Mouse (Mus musculus): ENCODE results near the gene Lrrc4c. TPM values are rescaled to one million over a fixed set of nuclear protein-coding genes. Genes with fewer than 3 reads are reported as not detected.

Gene Lrrc4c
- total RNA-seq, 2 experiments from 2014 or later: 109 to 124 TPM

GRCm38 (mm10) chr2:97574921-97575320 lies 1257.0 kb downstream of the Lrrc4c start:
- no peak for DNase-seq (ENCODE audit: low spot score in 2 of 2)

DNA sequence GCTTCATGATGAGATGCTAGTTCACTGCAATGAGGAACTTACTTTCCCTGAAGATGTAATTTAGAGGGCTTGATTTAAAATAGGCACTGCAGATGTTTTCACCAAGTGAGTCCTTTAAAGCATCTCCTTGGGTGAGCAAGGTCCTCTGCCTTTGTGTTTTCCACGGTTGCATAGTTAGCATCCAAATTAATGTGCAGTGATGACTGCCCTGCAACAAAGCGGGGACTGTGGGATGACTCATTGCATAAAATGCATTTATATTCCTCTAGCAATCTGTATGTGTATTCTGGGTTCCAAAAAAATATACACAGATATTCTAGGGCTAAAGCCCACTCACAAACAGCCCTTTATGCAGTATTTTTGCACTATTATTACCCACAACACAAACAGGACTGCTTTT lies 1263.2 kb downstream of the Lrrc4c start:
- DNase-seq (ENCODE audit: low spot score in 2 of 2): no peak

GRCm38 (mm10) chr2:97586322-97586721 lies 1268.4 kb downstream of the Lrrc4c start:
- no peak for DNase-seq (ENCODE audit: low spot score in 2 of 2)

GRCm38 (mm10) chr2:97590563-97590962 lies 1272.6 kb downstream of the Lrrc4c start:
- no peak for DNase-seq (ENCODE audit: low spot score in 2 of 2)

DNA sequence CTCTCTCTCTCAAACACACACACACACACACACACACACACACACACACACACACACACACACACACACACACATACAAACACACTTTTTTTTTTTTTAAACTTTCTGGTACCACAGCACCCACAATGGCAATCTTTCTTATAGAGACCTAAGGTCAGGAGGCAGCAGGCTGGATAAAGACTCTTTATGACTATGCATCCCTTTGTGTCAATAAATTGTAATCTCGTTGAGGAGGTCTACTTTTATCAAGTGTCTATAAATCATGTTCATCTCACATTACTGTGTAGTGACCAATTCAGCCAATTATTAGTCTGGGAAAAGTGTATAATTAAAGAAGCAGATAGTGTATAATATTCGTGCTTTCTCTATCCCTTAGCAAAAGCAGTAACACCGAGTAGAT lies 1286.2 kb downstream of the Lrrc4c start:
- DNase-seq (ENCODE audit: low spot score in 2 of 2): no peak

GRCm38 (mm10) chr2:97604688-97605215 lies 1286.8 kb downstream of the Lrrc4c start:
- no peak for DNase-seq (ENCODE audit: low spot score in 2 of 2)

DNA sequence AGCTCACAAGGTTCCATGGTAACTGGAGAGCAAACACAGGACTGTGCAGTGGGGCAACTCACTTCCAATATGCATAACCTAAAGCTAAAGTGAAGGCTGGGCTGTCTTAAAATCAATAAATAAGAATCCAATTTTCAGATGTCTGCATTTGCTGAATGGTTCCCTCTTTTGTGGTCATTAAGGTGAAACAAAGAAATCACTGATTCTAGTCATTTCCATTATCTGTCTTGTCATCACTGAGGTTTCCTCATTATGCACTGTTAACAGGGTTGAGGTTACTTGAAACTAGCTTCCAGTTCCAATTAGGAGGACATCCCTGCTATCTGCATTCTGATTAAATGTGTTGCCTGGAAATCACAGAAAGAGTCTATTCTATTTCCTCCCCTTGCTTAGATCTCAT lies 1291.5 kb downstream of the Lrrc4c start:
- DNase-seq (ENCODE audit: low spot score in 2 of 2): no peak

DNA sequence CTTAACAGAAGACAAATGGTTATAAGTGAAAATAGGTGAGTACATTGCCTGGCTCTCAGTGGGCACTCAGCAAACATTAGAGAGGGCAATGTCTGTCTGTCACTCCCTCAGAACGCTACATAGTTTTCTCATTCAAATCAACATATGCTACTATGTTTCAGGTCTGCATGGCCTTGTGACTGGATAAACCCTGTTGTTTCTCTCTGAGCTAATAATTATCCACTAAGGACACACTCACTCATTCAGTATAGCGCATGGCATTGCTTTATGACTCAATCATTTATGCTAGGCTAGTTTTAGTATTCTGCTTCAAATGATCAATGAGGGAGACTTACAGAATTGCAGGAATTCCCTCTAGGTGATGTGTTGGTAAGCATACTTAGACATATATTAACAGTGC lies 1292.6 kb downstream of the Lrrc4c start:
- DNase-seq (ENCODE audit: low spot score in 2 of 2): no peak

DNA sequence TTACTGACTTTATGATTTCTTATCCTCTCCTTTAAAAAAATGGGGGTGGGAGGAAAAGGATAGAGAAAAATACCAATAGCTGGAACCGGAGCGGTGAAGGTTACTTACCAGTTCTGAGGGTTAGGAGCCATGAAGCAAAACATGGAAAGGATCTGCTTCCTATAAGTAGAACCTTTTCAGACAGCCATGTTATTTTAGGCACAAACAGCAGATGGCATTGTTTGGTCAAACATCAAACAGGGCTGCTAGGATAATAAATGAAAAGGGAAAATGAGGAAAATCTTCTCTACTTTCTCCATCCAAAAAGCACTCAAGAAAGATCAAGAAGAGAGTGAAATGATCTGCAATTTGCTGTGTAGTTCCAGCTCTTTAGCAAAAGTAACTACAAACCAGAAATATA lies 1296.8 kb downstream of the Lrrc4c start:
- no peak for DNase-seq (ENCODE audit: low spot score in 2 of 2)

GRCm38 (mm10) chr2:97618589-97618988 lies 1300.6 kb downstream of the Lrrc4c start:
- DNase-seq (ENCODE audit: low spot score in 2 of 2): no peak

- DNase-seq (ENCODE audit: low spot score in 2 of 2): no peak
Observed at GRCm38 (mm10) chr2:97639941-97640340, 1322.0 kb downstream of the Lrrc4c start.

GRCm38 (mm10) chr2:97641661-97642060 lies 1323.7 kb downstream of the Lrrc4c start:
- DNase-seq (ENCODE audit: low spot score in 2 of 2): no peak

DNA sequence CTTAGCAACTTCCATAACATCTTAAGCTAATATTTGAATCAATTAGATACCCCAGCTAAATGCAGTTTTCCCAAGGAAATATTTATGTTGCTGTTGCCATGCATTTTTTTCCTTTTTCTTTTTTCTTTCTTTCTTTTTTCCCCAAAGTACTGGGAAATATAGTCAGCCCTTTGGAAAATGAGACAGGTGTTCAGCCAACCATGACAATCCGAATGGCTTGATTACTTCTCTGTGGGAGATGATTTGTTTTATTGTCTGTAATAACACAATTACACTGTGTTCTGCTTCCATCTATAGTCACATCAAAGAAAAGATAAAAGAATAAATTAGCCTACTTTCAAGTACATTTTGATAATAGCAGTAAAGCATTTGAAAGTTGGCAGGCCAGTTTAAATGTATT lies 1334.7 kb downstream of the Lrrc4c start:
- DNase-seq (ENCODE audit: low spot score in 2 of 2): no peak

Small RNAs within 50 kb of the gene (microRNA-seq; reads per million reads assigned to microRNA genes)
- gene Gm44320: 0 reads per million in 2 experiments
